Mouse (Mus musculus): ENCODE measurements around the gene Ift81.

Ift81 gene

DNA sequence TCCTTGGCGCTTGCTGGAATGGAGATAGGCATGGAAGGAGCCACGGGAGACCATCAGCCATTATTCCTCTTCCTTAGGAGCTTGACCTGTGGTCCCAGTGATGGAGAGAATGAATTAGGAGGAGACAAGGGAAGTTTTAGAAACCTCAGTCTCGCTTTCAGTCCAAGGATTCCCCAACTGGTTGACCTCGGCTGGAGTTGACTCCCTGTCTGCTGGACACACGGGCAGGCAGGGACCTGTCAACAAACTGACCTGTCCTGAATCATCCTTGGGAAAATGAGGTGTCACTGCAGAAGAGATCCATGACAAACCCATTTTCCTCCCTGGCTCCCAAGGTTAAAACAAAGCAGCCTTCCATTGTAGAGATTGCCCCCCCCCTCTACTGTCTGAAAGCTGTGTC, 97.4 kb downstream of the Ift81 start:
- 96% methylated on average over 5 of the region's 5 CpGs for WGBS

- 69% methylated on average over 11 of the region's 11 CpGs for WGBS
Measured at GRCm38 (mm10) chr5:122516029-122516730, 98.1 kb downstream of the Ift81 start.

GRCm38 (mm10) chr5:122514127-122514521, 100.2 kb downstream of the Ift81 start:
- WGBS, result 36% methylated on average over 8 of the region's 8 CpGs

DNA sequence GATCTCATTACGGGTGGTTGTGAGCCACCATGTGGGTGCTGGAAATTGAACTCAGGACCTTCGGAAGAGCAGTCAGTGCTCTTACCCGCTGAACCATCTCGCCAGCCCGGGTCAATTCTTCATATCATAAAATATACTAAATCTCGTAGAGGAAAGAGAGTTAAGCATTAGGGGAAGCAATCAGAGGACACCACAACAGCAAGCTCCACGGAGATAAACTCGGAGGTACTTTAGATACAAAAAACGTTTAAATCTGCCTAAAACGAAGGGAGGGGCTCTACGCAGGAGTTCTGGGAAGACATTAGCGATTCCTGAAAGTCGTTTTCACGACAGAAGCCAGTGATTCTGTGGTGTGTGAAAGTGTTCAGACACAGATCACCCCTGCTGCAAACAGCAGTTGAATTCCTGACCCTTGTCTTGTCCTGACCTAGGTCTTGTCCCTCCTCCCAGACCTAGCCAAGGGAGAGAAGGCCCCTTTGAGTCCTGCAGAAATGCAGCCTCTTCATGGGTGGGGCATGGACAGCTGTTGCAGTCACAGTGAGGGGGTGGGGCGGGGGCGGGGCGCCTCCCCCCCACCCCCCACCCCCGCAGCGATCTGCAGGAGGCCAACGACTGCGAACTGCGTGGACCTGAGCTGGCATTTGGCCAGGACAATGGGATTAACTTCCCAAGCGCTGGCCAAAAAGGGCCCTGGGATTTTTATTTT, 100.7 kb downstream of the Ift81 start:
- 50% methylated on average over 23 of the region's 23 CpGs for WGBS

- WGBS, result 76% methylated on average over 6 of the region's 6 CpGs
Measured at GRCm38 (mm10) chr5:122512011-122512410, 102.3 kb downstream of the Ift81 start.

DNA sequence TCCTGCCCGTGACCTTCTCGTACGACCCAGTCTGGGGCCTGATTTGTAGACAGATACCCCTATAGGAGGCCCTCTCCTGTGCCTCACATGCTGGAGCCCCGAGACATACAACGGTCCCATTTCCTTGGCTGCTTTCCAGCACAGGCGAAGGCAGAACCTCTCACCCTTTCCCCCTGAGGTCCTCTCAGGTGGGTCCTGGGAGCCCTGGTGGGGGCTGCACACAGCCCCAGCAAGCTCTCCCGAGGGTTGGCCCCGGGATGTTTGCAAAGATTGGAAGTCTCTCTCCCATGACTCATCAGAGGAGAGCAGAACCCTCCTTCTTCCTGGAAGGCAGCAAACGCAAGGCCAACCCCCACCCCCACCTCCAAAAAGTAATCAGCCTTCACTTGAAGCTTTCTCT, 102.9 kb downstream of the Ift81 start:
- WGBS, result 56% methylated on average over 9 of the region's 9 CpGs

- WGBS, result 59% methylated on average over 17 of the region's 17 CpGs
Measured at GRCm38 (mm10) chr5:122510651-122511157, 103.6 kb downstream of the Ift81 start.

- 66% methylated on average over 7 of the region's 7 CpGs for WGBS
Measured at GRCm38 (mm10) chr5:122509608-122510007, 104.7 kb downstream of the Ift81 start.

DNA sequence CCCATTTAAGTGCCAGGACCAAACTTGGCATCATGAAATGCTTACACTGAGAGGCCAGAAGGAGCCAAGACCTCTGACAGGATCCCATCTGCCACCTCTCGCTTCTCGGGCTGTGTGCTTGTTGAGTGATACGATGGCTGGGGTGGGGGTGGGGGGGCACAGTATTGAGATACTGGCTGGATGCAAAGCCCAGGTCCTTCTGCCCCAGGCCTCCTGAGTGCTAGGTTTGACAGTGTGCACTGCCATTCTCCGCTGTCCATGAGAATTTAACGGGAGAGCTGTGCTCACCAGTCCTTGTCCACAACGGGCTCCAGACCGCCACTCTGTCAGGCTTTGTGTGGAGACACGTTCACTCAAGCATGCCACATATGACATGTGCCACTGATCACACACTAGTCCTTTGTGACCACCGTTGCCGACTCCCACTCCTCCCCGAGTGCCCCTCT, 105.4 kb downstream of the Ift81 start:
- WGBS, result 76% methylated on average over 11 of the region's 11 CpGs

- WGBS, result 85% methylated on average over 3 of the region's 3 CpGs
Measured at GRCm38 (mm10) chr5:122506462-122506861, 107.9 kb downstream of the Ift81 start.

GRCm38 (mm10) chr5:122505554-122505953, 108.8 kb downstream of the Ift81 start:
- WGBS, result 80% methylated on average over 5 of the region's 5 CpGs

- 48% methylated on average over 4 of the region's 4 CpGs for WGBS
Measured at GRCm38 (mm10) chr5:122503760-122504119, 110.6 kb downstream of the Ift81 start.

GRCm38 (mm10) chr5:122503015-122503759, 111.1 kb downstream of the Ift81 start:
- WGBS, result 23% methylated on average over 15 of the region's 15 CpGs

- under 1% methylated on average over 112 of the region's 113 CpGs for WGBS
Measured at GRCm38 (mm10) chr5:122502077-122502941, 112.0 kb downstream of the Ift81 start, which contains the start of gene Atp2a2. TSS of gene Atp2a2 (minus strand) at chr5:122502225.

DNA sequence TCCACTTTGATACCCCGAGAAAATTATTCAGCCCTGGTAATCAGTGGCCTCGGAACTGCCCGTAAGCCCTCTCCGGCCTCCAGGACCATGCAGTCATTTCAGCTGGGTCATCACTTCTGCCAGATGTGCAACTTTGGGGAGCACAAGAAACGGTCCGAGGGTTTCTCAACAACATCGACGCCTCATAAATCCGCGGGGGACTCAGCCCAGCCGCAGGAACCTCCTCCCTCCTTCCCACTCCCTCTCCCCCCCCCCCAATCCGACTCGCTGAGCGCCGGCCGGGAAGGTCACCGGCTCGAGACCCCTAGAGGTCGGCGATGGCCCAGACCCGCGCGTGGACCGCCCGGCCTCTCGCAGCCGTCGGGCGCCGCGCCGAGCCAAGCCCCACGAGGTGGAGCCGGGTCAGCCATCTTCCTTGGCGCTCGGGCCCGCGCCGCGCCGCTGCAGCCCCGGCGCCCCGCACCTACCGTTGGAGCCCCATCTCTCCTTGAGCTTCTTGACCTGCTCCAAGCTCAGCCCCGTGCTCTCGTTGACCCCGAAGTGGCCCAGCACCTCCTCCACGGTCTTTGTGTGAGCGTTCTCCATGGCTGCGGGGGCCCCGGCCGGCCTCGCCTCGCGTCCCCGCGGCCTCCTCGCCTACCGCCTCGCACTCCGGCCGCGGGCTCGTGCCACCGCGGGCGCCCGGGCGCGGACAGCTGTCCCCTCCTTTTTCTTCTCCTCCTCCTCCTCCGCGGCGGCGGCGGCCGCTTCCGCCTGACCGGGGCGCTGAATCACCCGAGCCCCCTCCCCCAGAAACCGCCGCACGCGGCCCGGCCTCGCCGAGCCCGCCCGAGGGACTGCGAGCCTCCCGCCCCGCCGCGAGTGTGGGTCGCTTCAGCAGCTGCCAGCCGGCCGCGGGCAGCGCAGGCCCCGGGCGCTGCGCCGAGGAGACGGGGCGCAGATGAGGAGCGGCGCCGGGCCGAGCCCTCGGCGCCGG, 112.9 kb downstream of the Ift81 start:
- under 1% methylated on average over 99 of the region's 113 CpGs for WGBS

DNA sequence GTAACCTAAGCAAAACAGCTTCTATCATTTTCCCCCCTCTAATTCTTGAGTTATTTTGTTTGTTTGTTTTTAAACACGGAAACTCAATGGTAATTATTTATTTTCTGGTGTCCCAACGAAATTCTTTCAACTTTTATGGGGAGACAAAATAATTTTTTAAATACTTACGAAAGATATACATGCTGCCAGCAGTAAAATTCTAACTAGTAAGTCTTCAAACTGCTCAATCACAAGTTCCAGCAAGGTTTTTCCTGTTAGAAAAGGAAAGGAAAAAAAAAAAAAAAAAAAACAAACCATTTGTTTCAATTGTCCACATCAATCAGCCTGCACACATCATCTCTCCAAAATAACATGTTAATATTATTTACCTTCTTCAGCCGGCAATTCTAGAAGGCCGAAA, 113.8 kb downstream of the Ift81 start:
- WGBS, result 8% methylated on average over 5 of the region's 5 CpGs
